Mouse (Mus musculus) left cerebral cortex, adult 18-20 months (tissue): ENCODE data around the gene Dupd1. TPM values are rescaled to one million over a fixed set of nuclear protein-coding genes. Genes with fewer than 3 reads are reported as not detected.
"Not testable (repeated sequence)": the region's sequence is repeated elsewhere in the genome, so short reads cannot be mapped to it uniquely, and the experiment has no call there.

ENCODE experiments used
- DNase-seq, 2 experiments: peaks; one replicate each; pipeline ENCODE4 v3.0.0; 2021 to 2022; ENCODE audit warnings: low spot score in 2 of 2, mixed read lengths in 1 of 2
- total RNA-seq, 2 experiments: library from RNA; stranded (reverse); gene quantifications; 2 replicates each; pipeline ENCODE4 v1.2.3; 2021

Gene Dupd1
- total RNA-seq, 2 experiments from 2014 or later, result 0.66 TPM; not detected in 1

DNA sequence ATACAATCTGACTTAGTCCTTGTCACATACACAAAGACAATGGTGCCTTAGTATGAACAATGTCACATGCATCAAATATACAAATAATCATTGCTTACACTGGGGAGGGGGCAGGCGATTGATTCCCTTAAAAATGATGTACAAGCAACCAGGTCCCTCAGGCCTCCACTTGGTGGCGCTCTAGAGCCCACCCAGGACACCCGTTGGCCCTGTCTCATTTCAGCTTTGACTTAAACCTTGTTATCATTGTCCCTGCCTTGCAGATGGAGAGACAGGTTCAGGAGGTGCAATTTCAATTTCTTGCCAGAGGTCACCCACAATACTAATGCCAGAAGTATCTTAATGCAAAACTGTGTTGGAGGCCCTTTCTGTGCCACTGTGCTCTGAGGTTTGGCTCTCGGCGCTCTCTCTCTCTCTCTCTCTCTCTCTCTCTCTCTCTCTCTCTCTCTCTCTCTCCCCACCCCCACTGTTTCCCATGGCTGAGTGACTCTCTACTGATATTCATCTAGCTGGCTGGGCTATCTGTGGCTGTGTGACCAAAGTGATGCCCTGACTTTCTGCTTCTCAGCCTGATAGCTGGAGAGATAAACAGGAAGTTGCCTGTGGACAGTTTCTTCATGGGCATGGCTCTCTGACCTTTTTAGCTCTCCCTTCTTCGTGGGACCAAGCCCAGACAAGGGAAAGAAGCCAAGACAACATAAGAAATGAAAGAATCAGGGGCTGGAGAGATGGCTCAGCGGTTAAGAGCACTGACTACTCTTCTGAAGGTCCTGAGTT lies 35.7 kb downstream of the Dupd1 start:
- peak; percentile 60 to 61 for DNase-seq

DNA sequence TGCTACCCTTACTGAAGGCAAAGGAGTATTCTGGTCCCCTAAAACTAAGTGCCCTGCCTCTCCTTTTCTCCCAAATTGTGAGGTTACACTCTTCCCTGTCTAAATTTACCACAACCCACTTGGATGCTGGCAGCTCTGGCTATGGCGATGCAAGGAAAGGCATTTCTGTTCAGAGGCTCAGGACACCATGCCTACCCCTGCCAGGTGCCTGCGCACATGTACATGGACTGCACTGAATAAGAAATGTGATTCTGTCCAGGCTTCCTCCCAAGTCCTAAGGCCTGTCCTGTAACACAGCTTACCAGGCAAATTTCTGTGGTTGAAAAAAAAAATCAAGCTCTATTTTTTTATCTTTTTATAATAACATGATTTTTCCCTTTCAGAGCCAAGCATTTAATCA lies 38.2 kb downstream of the Dupd1 start:
- no peak for DNase-seq

DNA sequence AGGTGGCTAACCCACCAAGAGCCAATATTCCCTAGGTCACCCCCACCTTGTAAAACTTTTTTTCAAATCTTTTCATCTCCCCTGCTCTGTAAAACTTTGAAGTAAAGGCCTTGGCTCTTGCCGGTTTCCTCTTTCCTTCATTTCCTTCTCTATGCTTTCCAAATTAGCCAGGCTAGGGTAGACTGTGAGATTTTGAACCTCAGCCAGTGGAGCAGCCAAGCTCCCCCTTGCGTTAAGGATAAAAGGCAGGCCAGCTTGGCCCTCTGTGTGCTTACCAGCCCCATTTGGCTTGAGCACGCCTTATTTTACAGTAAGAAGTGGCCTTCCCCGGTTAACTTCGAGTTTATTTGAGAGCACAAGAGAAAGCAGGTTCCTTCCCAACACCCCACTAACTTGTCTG lies 39.9 kb downstream of the Dupd1 start:
- no peak for DNase-seq

DNA sequence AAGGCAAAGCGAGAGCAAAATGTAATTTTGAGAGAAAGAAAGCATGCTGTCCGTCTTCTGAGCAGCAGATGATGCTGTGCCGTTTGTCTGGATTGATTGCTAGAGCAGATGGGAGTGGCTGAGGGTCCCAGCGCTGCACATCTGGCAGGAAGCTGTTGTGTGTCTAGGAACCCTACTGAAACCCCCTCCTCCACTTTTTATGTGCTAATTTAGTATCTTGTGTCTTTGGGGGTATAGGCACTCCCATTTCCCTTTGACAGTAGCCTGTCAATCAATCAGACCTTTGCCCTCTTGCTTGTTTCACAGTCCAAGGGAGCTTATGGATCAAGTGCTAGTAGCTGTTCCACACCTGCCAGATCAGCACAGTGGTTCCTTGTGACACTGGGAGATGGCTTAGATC lies 41.3 kb downstream of the Dupd1 start:
- no peak for DNase-seq

DNA sequence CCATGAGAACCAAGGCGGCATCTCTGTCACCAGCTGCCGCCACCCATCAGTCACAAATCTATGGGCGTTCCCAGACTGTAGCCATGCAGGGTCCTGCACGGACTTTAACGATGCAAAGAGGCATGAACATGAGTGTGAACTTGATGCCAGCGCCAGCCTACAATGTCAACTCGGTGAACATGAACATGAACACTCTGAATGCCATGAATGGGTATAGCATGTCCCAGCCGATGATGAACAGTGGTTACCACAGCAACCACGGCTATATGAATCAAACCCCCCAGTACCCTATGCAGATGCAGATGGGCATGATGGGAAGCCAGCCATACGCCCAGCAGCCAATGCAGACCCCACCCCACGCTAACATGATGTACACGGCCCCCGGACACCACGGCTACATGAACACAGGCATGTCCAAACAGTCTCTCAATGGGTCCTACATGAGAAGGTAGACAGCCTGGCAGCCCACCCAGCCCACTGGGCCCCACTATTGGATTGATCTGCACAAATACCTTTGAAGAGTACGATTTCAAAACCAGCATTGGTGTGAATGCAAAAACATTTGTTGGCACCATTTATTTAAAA lies 43.9 kb downstream of the Dupd1 start:
- DNase-seq, result not testable (repeated sequence)

DNA sequence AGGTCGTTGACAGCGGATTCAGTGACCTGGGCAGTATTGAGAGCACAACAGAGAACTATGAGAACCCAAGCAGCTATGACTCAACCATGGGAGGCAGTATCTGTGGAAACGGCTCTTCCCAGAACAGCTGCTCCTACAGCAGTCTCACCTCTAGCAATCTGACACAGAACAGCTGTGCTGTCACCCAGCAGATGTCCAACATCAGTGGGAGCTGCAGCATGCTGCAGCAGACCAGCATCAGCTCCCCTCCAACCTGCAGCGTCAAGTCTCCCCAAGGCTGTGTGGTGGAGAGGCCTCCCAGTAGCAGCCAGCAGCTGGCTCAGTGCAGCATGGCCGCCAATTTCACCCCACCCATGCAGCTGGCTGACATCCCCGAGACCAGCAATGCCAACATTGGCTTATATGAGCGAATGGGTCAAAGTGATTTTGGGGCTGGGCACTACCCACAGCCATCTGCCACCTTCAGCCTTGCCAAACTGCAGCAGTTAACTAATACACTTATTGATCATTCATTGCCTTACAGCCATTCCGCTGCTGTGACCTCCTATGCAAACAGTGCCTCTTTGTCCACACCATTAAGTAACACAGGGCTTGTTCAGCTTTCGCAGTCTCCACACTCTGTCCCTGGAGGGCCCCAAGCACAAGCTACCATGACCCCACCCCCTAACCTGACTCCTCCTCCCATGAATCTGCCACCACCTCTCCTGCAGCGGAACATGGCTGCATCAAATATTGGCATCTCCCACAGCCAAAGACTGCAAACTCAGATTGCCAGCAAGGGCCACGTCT lies 44.5 kb downstream of the Dupd1 start:
- no peak for DNase-seq

DNA sequence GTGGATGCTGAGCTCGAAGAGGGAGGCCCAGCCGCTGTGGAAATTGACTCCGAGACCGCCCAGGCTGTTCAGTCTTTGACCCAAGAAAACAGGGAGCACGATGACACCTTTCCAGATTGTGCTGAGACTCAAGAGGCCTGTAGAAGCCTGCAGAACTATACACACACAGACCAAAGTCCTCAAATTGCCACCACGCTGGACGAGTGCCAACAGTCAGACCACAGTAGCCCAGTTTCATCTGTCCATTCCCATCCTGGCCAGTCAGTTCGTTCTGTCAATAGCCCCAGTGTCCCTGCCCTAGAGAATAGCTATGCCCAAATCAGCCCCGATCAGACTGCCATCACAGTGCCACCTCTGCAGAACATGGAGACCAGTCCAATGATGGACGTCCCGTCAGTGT lies 45.2 kb downstream of the Dupd1 start:
- DNase-seq, result no peak

DNA sequence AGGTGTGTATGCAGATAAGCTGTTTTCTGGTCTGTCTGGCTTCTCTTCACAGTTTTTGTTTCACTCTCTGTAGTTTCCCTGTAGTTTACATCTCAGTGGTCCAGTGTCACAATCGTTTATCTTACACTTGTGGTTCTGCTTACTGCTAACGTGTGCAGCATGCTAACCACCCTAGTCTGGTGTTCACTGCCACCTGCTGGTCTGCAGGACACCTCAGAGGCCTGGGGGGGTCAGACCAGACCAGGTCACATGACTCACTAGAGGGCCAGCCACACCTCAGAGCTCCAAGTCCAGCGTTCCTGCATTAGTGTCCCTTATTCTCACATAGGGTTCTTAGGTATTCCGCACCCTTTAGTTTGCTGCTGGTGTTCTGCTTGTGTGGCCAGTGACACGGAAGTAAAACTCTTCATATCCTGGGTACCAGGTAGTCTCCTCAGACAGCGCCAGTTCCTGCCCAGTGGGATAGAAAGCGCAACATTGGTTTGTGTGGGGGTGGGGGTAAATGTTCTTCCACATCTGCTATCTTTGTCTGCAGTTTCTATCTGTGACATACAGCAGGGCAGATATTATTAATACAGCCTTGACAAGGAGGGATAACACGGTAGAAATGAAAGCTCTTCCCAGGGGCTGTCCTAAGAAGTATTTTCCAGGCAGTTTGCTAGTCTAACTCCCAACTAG lies 51.8 kb downstream of the Dupd1 start:
- DNase-seq, result no peak

DNA sequence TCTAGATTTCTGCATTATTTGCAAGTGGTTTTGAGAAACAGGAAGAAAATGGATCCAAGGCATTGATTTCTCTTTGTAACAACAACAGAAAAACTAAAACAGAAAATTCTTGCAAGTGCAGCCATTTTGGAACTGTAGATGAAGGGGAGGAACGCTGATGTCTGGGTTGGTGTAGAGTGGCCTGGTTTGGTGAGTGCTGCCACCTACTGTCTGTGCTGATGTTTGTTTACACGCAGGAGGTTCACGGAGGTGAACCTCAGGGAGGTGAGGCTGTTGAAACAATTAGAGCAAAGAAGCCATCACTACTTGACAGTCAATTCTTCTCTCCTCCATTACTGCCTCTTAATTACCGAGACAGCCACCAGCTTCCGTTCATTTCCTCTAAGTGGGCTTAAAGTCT lies 54.7 kb downstream of the Dupd1 start:
- peak; percentile 69 to 72 for DNase-seq

DNA sequence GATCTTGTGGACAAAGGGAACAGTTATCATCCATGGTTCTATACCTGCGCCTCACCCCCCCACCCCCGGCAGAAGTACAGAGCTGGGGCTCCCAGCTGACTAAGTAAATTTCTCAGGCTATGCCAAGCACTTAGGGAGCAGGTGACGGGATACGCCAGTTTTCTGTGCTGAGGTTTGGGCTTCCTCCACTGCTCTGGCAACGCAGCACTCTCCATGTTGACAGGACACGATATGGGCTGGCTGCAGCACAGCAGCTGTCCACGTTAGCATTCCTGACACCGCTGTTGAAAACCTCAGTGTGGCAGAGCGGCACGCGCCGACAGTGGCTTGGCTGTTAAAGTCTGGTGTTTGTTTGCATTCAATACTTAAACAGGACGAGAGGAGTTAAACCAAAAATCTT lies 55.2 kb downstream of the Dupd1 start:
- DNase-seq, result no peak

DNA sequence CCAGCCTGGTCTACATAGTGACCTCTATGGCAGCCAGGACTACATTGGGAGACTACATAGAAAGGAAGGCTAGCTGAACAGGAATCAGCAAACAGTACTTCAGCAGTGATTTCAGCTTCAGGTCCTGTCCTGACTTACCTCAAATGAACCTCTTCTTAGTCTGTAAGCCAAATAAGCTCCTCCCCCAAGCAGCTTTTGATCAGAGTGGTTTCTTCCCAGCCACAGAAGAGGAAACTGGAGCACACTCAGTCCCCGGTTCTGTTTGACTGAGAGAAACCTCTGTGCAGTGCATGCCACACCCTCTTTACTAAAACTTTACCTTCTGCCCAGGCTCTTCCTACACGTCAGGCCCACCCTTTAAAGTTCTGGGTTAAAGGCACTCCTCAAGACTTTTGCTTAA lies 60.6 kb downstream of the Dupd1 start:
- DNase-seq, result no peak

DNA sequence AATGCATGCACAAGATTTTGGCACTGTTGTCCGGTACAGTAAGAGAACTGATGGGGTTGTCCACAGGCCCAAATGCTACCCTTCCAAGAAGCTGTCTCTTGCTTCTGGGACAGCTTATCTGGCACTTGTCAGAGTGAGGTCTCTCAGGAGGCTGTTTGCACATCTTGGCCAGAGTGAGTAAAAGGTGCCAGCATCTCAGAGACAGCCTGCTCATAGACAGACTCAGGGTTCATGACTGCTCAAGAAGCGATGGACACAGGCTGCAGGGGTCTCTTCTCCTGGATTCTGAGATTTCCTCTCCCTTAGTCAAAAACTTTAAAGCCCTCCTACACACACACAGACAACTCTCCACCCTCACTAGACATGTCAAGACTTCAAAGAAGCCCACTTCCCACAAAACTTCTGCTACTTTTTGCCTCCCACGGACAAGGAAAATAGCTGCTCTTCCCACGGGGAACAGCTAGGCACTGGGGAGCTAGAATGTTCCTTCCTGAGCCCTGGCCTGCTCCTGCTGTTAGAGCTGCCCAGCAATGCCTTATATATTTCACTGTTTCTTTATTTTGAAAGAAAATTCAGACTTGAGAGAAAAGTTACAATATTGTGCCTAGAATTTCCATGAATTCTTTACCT lies 73.5 kb downstream of the Dupd1 start:
- DNase-seq, result peak in 1 of 2 experiments; percentile 72

DNA sequence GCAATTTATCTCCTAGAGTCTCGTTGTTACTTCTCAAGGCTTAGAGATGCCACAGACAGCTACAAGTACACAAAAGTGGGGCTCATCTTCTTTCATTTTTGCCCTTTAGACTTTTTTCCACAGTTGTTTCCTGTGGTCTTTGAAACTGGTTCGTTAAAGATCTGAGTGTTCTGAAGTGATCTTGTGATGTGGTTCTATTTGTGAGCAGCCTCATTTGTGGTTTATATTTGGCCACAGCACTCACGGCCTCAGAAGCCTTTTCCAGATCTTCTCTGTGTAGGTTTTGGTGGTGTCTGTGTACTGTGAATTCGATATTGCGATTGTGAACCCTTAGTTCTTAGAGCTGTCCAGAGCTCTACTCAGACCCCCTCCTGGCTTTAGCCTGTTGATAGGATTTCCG lies 77.8 kb downstream of the Dupd1 start:
- DNase-seq, result no peak

DNA sequence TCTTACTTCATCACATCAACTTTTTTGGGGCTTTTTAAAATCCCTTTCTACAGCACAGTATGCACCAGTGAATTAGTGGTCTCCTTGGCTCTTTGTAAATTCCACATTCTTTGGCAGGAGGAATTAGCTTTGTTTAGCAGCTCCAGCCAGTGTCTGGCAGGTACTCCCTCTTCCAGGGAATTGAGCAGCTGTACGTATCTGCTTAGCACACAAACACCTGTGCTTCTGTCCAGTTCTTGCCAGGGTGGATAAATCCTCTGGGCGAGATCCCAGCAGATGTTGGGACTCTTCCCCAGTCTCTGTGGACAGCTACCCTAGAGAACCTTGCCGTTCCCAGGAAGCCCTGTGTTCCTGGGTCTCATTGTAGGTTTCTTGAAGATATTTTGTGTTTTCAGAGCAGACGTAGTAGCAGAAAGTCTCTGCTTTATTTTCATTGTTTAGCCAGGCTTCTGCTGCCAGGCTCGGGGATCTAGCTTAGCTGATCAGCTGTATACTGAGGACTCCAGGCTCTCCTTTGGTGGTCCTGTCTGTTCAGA lies 82.6 kb downstream of the Dupd1 start:
- no peak for DNase-seq

Other genes starting within 250 kb of the Dupd1 start
- 100 to 1,000 TPM; 126 to 132 TPM for gene Kat6b, start 233.1 kb downstream of the Dupd1 start, total RNA-seq
- 10 to 100 TPM; 76.3 to 78.5 TPM for gene Samd8, start 36.0 kb upstream of the Dupd1 start, total RNA-seq
- under 1 TPM in 1 of 2 experiments, not detected in 1; 0.60 TPM for gene Dusp13, start 36.6 kb upstream of the Dupd1 start, total RNA-seq
- gene Vdac2, start 110.7 kb upstream of the Dupd1 start, total RNA-seq, result 100 to 1,000 TPM; 228 to 254 TPM
- 10 to 100 TPM; 26.7 to 34.2 TPM for gene Comtd1, start 134.4 kb upstream of the Dupd1 start, total RNA-seq